13 mouse cellular contexts compared by ENCODE assay signal in the genomic region with DNA sequence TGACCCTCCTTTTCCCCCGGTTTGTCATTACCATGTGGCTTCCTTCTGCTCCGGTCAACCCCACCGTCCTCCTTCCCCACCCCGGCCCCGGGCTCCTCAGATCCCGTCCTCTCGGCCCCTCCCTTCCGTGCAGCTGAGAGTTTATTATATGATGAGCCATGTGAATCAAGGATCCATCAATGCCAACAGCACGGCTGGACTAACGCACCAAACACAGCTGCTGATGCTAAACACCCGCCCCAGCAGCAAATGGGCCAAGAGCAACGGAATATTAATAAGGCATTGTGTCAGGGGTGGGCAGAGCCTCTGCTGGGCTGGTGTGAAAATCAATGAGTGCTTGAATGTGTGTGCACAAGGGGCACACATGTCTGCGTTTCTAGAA. TPM values are rescaled to one million over a fixed set of nuclear protein-coding genes. Genes with fewer than 3 reads are reported as not detected.
DNase-seq lines count a peak whose midpoint lies in the region; ATAC-seq lines count a peak whose summit lies in the region.
"Had no signal": no experiment of that assay in that cellular context is flagged by ENCODE, and none has a peak within 500 bp of the region (broad histone marks: within the 10 kb centered on the region; RNA-seq: fewer than 3 reads in every experiment).

No protein-coding gene starts in this region.

- no peak overlapping the region for H3K9ac ChIP-seq in kidney, embryonic 15.5 days
- H3K9ac ChIP-seq in forebrain, embryonic 13.5 days, result peak overlapping the region; percentile 40; the same call in 1 of the 2 replicates
- no peak overlapping the region for H3K9ac ChIP-seq in neural tube, embryonic 14.5 days (replicated peaks; ENCODE audit: low read depth, low read length)
- H3K9ac ChIP-seq: embryonic facial prominence, embryonic 12.5 days; liver, embryonic 13.5 days; stomach, embryonic 15.5 days had no signal

- no peak overlapping the region for H3K4me3 ChIP-seq in kidney, embryonic 15.5 days (replicated peaks)
- no peak overlapping the region for H3K4me3 ChIP-seq in forebrain, embryonic 13.5 days
- H3K4me3 ChIP-seq in limb, embryonic 10.5 days, result no peak overlapping the region
- H3K4me3 ChIP-seq in neural tube, embryonic 14.5 days (ENCODE audit: low read depth, low read length), result no peak overlapping the region
- H3K4me3 ChIP-seq: embryonic facial prominence, embryonic 12.5 days; liver, embryonic 13.5 days; stomach, embryonic 15.5 days had no signal

- no peak for DNase-seq in kidney, postnatal 14 days
- no peak for DNase-seq in limb, embryonic 10.5 days (ENCODE audit: low spot score)
- no peak for DNase-seq in adrenal gland, adult 2 months
- no peak for DNase-seq in urinary bladder, adult 18-20 months (ENCODE audit: low spot score in 2 of 2)
- no peak for DNase-seq in yolk sac, embryonic 10.5 days (ENCODE audit: low spot score)
- DNase-seq: gastrocnemius, postnatal 36 days; liver, embryonic 13.5 days had no signal

- peaks cover 33% of the 10 kb centered on the region for H3K27me3 ChIP-seq in kidney, embryonic 15.5 days
- peaks cover 44% of the 10 kb centered on the region for H3K27me3 ChIP-seq in forebrain, embryonic 13.5 days
- peaks cover 19% of the 10 kb centered on the region for H3K27me3 ChIP-seq in limb, embryonic 10.5 days (ENCODE audit: low read depth, poor library complexity, severe bottlenecking)
- no peaks in the 10 kb centered on the region for H3K27me3 ChIP-seq in neural tube, embryonic 14.5 days (ENCODE audit: control insufficient read depth, insufficient read depth, low read length)
- H3K27me3 ChIP-seq: stomach, embryonic 15.5 days had no signal

- WGBS in kidney, embryonic 15.5 days, result 47% methylated on average over 13 of the region's 13 CpGs
- WGBS in forebrain, embryonic 13.5 days, result 8% methylated on average over 13 of the region's 13 CpGs
- WGBS in limb, embryonic 10.5 days, result 56% methylated on average over 13 of the region's 13 CpGs
- WGBS in neural tube, embryonic 14.5 days, result 11% methylated on average over 13 of the region's 13 CpGs

- H3K9me3 ChIP-seq in kidney, embryonic 15.5 days (replicated peaks), result no peaks in the 10 kb centered on the region
- H3K9me3 ChIP-seq in forebrain, embryonic 13.5 days (replicated peaks), result peaks cover 6% of the 10 kb centered on the region; the same call in 1 of the 2 replicates
- H3K9me3 ChIP-seq in limb, embryonic 10.5 days (replicated peaks), result peaks cover 6% of the 10 kb centered on the region
- no peaks in the 10 kb centered on the region for H3K9me3 ChIP-seq in neural tube, embryonic 14.5 days (ENCODE audit: control insufficient read depth, low read length)
- H3K9me3 ChIP-seq: embryonic facial prominence, embryonic 12.5 days; stomach, embryonic 15.5 days had no signal

- ATAC-seq in kidney, embryonic 15.5 days (replicated peaks; ENCODE audit: low FRiP score), result 0 out of 2 replicates have a peak, but pooled peaks have one; percentile 29
- ATAC-seq in forebrain, embryonic 13.5 days, result peak; percentile 76
- ATAC-seq in neural tube, embryonic 14.5 days (ENCODE audit: low read depth), result peak; percentile 56
- ATAC-seq: Patski had no signal

- H3K36me3 ChIP-seq in kidney, embryonic 15.5 days, result no peaks in the 10 kb centered on the region
- H3K36me3 ChIP-seq in forebrain, embryonic 13.5 days (ENCODE audit: poor library complexity, severe bottlenecking), result 0 out of 2 replicates have a peak, but pooled peaks cover 5% of the 10 kb centered on the region
- H3K36me3 ChIP-seq in limb, embryonic 10.5 days, result peaks cover 30% of the 10 kb centered on the region
- no peaks in the 10 kb centered on the region for H3K36me3 ChIP-seq in neural tube, embryonic 14.5 days (ENCODE audit: control insufficient read depth, insufficient read depth, low read length)
- H3K36me3 ChIP-seq: embryonic facial prominence, embryonic 12.5 days; liver, embryonic 13.5 days; stomach, embryonic 15.5 days had no signal

- H3K4me2 ChIP-seq in kidney, embryonic 15.5 days, result no peak overlapping the region
- peak overlapping the region; percentile 40 for H3K4me2 ChIP-seq in forebrain, embryonic 13.5 days
- peak overlapping the region; percentile 18; the same call in 1 of the 2 replicates for H3K4me2 ChIP-seq in neural tube, embryonic 14.5 days (ENCODE audit: low read depth, low read length)
- H3K4me2 ChIP-seq: embryonic facial prominence, embryonic 12.5 days; liver, embryonic 13.5 days; stomach, embryonic 15.5 days had no signal

- H3K27ac ChIP-seq in kidney, embryonic 15.5 days, result no peak overlapping the region
- H3K27ac ChIP-seq in forebrain, embryonic 13.5 days, result peak overlapping the region; percentile 73
- peak overlapping the region; percentile 34 for H3K27ac ChIP-seq in limb, embryonic 10.5 days
- H3K27ac ChIP-seq in neural tube, embryonic 14.5 days (ENCODE audit: low read depth, low read length), result peak overlapping the region; percentile 64
- H3K27ac ChIP-seq: embryonic facial prominence, embryonic 12.5 days; liver, embryonic 13.5 days; stomach, embryonic 15.5 days had no signal

- peaks cover 18% of the 10 kb centered on the region for H3K4me1 ChIP-seq in kidney, embryonic 15.5 days
- peaks cover 36% of the 10 kb centered on the region for H3K4me1 ChIP-seq in forebrain, embryonic 13.5 days
- H3K4me1 ChIP-seq in limb, embryonic 10.5 days, result peaks cover 26% of the 10 kb centered on the region
- peaks cover 21% of the 10 kb centered on the region for H3K4me1 ChIP-seq in neural tube, embryonic 14.5 days (ENCODE audit: control insufficient read depth, insufficient read depth, low read length)
- H3K4me1 ChIP-seq: liver, embryonic 13.5 days had no signal

RNA-seq across cellular contexts. Expression of a gene that starts 58.1 kb away (rescaled TPM):
- 2.2 and 3.5 TPM in 2 replicates for polyA plus RNA-seq in kidney, embryonic 15.5 days (2015; fragmentation: Nextera tagmentation; extraction: Ambion mirVana)
- polyA plus RNA-seq in forebrain, embryonic 13.5 days (2015; fragmentation: Nextera tagmentation; extraction: Ambion mirVana), result 0.40 TPM in 1 of 2 replicates, not detected in the other
- 0.19 TPM in 2 replicates for polyA plus RNA-seq in limb, embryonic 10.5 days (2016; fragmentation: Nextera tagmentation; extraction: Ambion mirVana)
- 0.44 TPM in 1 of 2 replicates, not detected in the other for polyA plus RNA-seq in neural tube, embryonic 14.5 days (2014; fragmentation: Nextera tagmentation; extraction: Ambion mirVana)
- 100 to 1,000 TPM in 1 of 2 experiments, 10 to 100 TPM in 1; 25.8 to 147 TPM for total RNA-seq in adrenal gland, adult 2 months (2021)
- polyA plus RNA-seq in adrenal gland, adult 2 months (2012; rRNA removed), result 4.1 and 9.5 TPM in 2 replicates
